Mouse (Mus musculus): Measurements from ENCODE around the gene Prkce.

Gene Prkce

DNA sequence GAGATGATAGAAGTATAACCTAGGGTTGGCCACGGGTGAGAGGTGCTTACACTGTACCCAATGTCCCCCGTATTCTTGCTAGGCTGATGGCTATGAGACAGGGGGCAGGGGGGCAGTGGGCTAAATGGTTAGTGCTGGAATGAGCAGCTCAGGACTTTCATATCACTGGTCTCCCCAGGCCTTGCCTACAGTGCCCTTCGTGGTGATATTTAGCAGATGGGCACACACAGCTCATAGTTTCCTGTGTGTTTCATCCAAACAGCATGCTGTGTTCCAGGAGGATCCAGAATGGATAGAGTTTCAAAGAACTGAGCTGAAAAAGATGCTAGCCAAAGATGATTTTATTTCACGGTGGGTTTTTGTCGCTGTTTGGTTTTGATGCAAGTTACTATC, 241.0 kb downstream of the Prkce start:
- DNase-seq (ENCODE audit: low read depth) = no peak

DNA sequence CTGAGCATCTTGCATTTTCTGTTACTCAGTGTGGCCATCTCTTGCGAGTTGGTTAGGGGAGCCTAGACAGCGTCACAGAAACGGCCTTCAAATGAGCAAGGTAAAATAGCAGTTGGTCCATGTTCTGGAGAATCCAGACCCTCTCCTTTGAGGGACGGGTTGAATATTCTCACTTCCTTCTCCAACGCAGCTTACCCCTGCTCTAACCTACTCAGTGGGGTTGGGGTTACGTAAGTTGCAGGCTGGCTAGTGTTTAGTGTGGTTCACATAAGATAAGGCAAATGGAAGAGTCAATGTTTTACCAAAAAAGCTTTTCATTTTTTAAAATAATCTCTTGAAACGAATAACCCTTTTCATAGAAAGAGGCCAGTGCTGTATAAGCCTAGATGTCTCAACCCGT, 241.9 kb downstream of the Prkce start:
- DNase-seq (ENCODE audit: low read depth) = no peak

DNA sequence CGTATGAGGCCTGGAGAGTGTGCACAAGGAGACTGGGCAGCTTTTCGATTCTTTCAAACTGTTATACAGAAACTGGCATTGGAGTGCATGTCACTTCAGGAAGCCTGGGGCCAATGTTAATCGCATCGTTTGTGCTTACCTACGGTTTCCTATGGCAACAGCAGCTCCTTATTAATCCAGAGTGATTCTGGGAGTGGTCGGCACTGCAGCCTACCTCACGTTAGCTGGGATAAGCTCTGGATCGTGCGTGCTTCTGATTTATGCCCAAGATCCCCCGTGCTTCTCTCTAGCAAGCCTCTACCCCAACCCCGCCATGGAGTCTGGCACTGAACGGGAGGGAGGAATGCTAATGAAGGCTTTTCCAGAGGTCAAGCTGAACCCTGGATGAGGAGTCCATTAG, 242.9 kb downstream of the Prkce start:
- no peak for DNase-seq (ENCODE audit: low read depth)

DNA sequence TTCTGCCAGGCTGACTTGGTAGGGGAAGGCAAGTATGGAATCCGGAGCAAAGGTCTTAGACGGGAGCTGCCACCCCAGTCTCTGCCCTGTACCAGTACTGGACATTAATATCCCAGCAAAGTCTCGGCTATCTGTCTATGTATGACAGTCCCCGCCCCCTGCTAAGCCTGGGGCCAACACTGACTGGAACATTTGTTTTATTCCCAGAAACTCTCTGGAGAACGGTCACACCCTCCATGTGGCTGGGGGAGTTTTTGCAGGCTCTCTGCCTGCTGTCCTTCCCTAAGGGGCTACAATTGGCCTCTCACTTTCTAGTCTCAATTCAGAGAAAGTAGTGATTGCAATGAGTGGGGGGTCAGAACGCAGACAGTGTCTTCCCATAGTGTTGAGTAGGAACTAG, 244.6 kb downstream of the Prkce start:
- DNase-seq (ENCODE audit: low read depth) = no peak

DNA sequence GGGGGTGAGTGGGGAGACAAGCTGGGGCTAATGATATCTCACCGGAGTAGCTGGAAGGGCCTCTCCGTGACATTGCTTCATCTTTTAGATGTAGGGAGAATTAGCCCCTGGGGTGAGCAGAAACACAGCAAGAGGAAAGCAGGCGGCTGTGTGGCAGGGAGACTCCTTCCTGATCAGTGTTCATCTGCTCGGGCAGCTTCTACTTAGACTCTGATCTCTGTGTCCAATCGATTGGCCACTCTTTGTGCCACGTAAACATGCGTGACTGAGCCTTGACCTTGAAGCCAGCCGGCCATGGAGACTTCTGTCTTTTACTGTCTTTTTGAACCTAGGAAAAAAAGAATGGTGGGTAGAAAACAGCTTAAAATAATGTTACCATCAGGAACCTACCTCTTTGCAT, 247.0 kb downstream of the Prkce start:
- DNase-seq (ENCODE audit: low read depth) = no peak

DNA sequence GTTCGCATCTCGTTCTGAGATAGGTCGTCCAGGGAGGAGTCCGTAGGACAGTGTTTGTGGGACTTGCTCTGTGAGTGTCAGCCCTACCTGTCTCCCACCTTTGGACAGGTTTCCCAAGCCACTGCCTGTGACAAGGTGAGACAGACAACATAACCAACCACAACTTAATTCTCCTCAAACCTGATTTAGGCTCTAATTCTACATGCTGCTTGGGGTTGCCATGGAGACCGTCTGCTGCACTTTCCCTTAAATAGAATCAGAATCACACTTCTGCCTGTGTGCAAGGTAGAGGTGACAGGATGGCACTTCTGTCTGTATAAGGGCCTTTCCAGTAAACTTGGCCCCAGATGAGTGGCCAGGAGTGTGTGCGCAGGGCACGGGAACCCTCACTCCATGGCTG, 248.4 kb downstream of the Prkce start:
- DNase-seq (ENCODE audit: low read depth) = no peak

DNA sequence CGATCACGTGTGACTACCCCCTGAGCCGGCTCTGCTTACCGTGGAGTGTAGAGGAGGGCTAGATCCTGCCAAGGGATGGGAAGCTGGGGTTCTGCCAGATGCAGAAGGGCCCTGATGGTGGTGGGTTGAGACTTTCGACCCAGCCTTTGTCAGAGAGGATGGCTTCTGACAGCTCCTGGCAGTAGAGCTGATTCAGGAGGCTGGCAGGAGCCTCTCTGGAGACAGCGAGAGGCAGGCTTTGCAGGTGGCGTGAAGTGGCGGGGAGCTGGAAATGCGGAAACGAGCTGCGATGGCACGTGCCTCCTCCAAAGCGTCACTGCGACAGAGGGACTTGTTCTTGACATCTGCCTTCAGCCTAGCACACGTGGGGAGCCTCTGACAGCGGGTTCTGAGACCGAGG, 250.7 kb downstream of the Prkce start:
- DNase-seq (ENCODE audit: low read depth) = no peak

DNA sequence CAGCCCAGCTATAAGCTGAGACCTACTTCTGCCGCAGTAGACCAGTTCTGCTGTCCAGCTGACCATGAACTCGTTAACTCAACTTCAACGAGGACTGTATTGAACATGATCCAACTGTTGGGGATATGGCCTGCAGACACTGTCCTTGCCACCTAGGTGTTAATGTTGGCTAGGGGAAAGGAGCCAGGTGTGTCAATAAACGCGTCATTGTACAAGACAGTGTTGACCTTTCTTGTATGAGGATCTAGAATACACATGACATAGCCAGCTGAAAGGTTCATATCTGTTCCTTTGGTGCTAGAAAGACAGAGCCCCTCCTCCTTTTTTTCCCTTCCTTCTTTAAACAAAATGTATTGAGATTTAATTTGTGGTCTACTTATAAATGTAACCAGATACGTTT, 251.6 kb downstream of the Prkce start:
- no peak for DNase-seq (ENCODE audit: low read depth)

DNA sequence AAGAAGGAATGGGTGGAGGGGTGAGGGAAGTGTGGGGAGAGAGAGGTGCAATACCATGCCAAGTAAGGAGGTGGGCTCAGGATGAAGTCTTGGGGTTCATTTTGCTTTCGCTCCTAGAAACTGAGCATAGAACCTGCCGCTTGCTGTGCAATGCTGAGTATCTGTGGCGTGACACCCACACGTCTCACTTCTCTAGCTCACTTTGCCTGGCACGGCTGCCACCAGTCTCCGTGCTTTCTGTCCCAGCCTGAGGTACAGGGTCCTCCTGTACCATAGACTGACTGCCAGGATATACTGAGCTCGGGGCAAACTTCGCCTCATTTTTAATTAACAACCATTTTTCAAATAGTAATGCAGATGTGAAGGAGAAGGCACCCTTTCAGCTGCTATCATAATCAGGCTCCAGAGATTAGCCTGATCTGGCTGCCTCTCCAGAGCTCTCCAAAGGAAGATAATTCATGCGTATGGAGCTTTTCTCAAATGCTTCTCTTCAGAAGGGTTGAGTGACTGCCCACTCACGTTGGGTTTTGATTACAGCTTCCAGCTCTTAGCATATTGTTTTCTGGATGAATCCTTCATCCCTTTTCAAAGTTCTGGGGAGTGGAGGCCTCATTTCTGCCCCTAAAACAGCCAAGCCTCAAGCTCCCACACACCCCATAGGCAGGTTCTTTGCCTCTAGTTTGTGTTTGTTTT, 253.2 kb downstream of the Prkce start:
- DNase-seq (ENCODE audit: low read depth) = no peak

DNA sequence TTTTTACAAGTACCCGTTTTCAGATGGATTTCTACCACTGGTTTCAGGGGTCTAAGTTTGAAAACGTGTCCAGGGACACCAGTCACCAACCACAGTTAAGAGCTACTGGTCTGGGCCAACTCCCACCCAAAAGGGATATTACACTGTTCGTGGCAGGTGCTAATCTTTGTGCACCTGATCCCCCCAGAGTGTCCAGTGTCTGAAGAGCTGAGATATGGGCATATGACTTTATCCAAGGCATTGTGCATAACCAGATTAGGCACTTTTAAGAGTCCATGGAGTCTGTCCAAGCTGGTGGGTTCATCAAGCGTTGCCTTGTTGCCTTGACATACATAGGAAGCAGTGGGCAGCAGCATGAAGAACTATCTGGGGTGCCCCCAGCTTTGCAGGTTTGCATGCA, 254.4 kb downstream of the Prkce start:
- DNase-seq (ENCODE audit: low read depth) = no peak

DNA sequence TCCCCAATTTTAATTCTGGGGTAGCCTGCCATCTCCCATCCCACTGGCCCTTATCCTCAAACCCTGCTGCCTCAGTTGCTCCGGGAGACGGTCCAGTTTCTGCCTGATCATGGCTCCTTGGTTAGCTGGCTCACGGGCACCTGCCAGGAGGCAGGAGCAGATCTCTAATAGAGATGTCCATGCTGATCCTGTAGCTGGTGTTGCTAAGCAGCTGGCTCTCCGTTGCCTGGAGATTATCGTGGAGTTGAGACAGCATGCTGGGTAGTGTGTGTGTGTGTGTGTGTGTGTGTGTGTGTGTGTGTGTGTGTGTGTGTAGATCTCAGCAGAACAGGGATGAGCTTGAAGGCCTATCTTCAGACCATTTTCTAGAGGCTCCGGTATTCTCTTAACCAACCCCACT, 262.3 kb downstream of the Prkce start:
- no peak for DNase-seq (ENCODE audit: low read depth)

DNA sequence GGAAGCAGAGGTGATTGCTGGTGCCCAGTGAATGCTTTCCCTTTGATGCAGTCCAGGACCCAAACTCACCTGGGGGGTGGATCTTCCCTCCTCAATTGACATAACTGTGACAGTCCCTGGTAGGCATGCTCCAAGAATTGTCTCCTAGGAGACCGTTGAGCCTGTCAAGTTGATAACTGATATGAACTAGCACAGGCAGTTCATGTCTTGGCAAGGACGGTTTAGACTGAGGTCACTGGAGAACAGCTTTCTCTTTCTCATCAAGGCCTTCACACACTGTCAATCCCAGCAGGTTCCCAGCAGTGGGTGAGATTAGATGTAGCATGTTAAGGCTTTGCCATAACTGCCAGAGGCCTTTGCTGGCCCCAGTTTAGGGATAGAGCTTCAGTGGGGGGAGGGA, 265.5 kb downstream of the Prkce start:
- DNase-seq (ENCODE audit: low read depth) = no peak

DNA sequence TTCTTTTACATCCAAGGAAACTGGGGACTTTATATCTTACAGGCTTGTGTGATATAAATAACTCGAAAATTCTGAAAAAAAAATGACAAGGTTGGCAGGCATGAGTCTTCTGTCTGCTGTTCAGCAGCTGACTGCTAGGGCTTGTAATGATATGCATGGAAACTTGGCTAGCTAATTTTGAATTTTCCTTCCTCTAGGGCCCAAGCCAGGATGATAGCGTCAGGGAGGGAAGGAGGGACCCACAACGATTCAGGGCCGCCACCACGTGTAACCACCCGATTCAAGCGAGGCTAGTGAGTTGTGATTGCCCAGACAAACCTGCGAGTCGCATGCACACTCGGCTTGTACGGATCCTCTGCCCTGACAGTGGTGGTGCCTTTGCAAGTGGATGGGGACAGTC, 266.2 kb downstream of the Prkce start:
- no peak for DNase-seq (ENCODE audit: low read depth)

DNA sequence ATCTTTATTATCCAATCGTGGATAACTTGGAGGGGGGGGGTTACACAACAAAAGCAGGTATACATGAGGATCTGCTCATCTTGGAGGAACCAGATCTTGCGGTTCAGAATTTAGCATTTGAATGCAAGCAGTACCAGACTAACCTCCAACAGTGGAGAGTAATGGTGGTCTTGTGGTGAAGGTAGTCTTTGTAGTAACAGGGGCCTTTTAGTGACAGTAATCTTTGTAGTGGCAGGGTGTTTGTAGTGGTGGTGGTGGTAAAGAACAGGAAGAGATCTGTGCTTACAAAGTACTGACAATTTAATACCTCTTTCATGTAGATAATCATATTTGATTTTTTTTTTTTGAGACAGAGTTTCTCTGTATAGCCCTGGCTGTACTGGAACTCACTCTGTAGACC, 267.2 kb downstream of the Prkce start:
- DNase-seq (ENCODE audit: low read depth) = no peak

DNA sequence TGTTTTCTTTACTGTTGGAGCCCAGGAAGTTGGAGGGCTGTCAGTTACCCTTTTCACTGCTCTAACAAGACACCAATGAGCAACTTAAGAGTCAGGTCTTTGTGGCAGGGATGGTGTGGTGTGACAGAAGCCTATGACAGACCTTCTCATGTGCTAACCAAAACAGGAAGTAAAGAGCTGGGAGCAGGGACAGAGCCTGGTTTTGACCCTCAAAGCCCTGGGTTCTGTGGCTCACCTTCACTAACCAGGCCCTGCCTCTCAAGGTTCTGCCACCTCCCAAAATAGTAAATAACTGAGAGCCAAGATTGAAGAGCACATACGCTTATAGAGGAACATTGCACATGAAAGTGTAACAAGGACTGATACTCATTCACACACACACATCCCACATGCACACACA, 268.0 kb downstream of the Prkce start:
- no peak for DNase-seq (ENCODE audit: low read depth)

DNA sequence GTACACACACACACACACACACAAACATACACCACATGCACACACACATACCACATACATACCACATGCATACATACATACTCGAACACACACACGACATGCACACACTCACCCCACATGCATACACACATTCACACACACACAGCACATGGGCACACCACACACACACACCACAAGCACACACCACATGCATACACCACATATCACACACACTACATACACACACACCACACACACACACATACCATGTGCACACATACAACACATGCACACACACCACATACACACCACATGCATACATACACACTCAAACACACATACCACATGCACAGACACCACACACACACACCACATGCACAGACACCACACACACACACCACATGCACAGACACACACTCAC, 268.4 kb downstream of the Prkce start:
- DNase-seq (ENCODE audit: low read depth) = no peak

DNA sequence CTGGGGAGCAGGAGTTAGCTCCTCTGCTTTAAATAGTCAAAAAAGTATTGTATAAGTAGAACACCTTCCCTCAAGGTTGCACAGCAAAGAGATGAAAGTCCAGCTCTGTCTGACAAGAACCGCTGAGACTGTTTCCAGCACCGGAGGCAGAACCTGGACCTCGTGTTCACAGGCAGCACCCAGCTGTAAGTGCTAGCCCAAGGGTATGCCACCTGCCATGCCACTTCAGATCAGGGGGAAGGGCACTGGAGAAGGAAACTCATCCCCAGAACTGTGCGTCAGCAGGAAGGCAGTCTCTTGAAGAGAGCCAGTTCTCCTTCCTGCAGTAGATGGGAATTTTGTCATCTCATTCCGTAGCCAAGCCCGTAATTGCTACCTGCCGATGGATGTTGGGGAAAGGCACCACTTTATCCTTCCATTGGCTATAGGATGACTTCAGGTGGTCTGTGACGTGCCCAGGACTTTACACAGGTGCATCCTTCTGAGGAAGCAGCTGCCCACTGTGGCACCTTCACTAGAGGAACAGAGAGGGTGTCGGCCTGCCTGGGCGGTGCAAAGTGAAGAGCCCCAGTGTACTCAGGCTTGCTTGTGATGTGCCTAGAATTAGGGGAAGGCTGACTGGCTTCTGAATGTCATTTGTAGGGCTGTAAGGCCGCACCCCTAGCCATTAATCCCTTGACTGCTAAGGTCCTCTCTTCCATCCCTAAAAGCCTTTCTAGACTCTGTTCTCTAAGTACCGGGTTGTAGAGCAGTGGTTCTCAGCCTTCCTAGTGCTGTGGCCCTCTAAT, 269.2 kb downstream of the Prkce start:
- DNase-seq (ENCODE audit: low read depth) = no peak

DNA sequence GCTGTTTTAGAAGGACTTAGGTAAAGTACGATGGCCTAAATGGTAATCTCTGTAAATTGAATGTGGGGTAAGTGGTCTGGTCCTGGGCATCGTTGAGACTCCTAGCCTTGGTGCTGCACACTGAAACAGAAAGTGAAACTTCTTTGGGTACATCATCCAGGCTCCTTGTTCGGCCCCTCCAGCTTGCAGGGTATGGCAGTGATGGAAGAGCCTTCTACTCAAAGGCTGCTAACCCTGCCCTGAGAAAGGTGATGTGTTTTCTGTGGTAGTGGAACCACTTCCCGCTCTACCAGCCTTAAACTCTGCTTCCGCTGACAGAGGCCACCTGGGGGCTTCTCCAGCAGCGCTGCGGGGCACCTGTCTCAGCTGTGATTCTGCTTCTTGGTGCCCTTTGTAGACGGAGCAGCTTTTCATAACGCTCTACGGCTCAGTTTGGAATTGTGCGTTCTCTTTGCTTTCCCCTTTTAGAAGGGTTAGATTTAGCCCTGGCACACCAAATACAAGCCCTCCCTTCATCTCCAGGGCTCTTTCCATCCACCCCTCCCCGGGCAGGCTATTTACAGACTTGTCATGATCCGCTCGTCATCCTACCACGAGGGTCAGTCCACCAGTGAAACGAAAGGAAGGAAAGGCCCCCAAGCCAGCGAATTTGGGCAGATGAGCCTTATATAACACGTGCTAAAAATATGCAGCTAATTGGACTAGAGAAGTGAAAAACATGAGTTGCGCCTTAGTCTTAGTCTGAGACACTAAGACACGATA, 270.1 kb downstream of the Prkce start:
- peak; percentile 10 for DNase-seq (ENCODE audit: low read depth)

DNA sequence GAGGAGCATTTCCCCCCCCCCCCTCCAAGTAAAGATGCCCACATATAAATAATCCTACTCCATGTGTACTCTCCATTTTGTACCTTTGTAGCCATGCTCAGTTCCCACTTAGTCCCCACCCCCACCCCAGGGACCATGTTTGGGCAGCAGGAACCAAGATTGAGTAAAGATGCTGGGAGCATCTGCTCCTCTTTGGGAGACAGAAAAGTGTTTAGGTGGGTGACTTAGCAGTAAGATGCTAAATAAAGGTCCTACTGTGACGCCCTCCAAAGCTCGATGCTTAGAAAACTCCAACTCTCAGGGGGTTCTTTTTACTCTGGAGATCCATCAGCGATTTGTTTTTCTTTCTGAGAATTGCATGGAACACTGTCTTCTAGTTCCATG, 270.7 kb downstream of the Prkce start:
- no peak for DNase-seq (ENCODE audit: low read depth)

DNA sequence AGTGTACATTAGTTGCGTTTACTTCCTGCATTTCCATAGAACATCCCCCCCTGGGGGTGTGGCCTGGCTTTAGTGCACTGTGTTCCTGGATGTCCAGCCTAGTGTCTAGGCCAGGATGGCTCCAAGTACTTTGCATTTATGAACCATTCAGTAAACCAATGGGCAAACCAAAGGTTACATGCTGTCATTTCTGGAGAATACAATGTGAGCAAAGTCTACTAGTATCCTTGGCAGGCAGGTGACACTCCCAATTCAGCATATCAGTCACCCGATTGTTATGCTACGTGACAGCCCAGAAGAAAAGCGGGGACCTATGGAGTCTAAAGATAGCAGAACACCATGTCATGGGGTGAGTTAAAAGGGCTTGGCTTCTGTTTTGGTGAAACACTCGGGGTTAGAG, 271.2 kb downstream of the Prkce start:
- DNase-seq (ENCODE audit: low read depth) = no peak

DNA sequence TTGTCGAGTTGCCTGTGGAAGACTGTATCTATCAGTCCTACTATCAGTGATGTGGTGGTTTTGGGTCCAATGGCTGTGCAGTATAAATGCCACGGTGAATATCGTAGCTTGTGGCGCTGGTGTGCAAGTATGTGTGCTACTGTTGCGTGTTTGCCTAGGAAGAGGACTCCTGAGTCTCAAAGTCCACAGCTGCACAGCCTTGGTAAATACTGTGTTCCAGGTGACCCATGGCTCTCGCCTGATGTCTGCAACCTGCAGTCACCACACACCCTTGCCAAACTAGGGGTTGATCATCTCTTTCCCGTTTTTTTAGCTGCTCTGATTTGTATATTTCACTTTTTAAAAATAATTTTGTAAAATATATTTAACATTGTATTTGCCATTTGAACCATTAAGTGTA, 273.5 kb downstream of the Prkce start:
- no peak for DNase-seq (ENCODE audit: low read depth)

DNA sequence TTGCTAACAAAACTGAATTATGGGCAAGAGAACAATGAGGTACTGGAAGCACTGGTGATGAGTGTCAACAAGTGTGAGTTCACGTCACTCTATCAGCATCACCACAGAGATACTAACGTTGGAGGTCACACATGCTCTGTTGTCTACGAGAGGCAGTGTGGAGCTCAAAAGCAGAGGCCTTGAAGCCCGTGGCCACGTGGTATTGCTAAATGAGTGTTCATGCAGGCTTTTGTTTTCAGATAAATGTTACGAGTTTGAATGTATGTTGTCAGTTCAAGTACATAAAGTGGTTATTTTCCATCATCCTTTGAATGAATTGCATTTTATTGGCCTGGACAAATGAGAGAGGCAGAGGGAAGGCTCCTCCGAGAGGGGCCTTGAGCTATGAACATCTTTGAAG, 276.3 kb downstream of the Prkce start:
- no peak for DNase-seq (ENCODE audit: low read depth)

Measured in NIH3T3 (cell line).